Mouse (Mus musculus) adipose tissue, adult 10 weeks (tissue): ENCODE data around the gene Gm20379. TPM values are rescaled to one million over a fixed set of nuclear protein-coding genes. Genes with fewer than 3 reads are reported as not detected.

ENCODE experiments used
- polyA plus RNA-seq: library from polyadenylated mRNA; stranded (reverse); fragments of 350-450 nt; fragmentation: Illumina TruSeq; extraction: RNeasy Lipid Tissue Mini Kit (QIAGEN cat#74804); gene quantifications from one replicate; pipeline ENCODE4 v1.2.3, GENCODE M21; 2014; ENCODE audit warnings: low read depth, low replicate concordance

Gm20379 gene
- polyA plus RNA-seq, result not detected

GRCm38 (mm10) chr13:92305680-92306079, at the start of gene Gm20379:
Gene Gm20379 (plus strand): TSS chr13:92305980.

GRCm38 (mm10) chr13:92354456-92355271, 48.9 kb downstream of the Gm20379 start, which contains the start of the genes Dhfr and Msh3:
Gene Dhfr (plus strand): TSS chr13:92354726.
Gene Msh3 (minus strand): TSS chr13:92355003.

Other genes starting within 250 kb of the Gm20379 start
- gene Rasgrf2, start 174.3 kb upstream of the Gm20379 start, polyA plus RNA-seq, result 10.4 TPM
- 2.7 TPM for gene Dhfr, start 48.7 kb downstream of the Gm20379 start, polyA plus RNA-seq
- 24.6 TPM for gene Msh3, start 49.0 kb downstream of the Gm20379 start, polyA plus RNA-seq
- 0.56 TPM for gene Ankrd34b, start 119.9 kb downstream of the Gm20379 start, polyA plus RNA-seq
- gene Fam151b, start 178.0 kb downstream of the Gm20379 start, polyA plus RNA-seq, result 5.5 TPM
- 10.6 TPM for gene Zfyve16, start 224.9 kb downstream of the Gm20379 start, polyA plus RNA-seq